Mouse (Mus musculus) spleen, adult 2 months (tissue): ENCODE data around the gene Trim8.

Experiments
- CTCF ChIP-seq: fragments of 200-500 bp; IDR thresholded peaks from 2 replicates; pipeline ENCODE4 v1.5.1; 2011; ENCODE audit warnings: mild to moderate bottlenecking, inconsistent platforms; ENCODE audit not compliant: insufficient read depth, insufficient read length, insufficient replicate concordance; ENCODE audit errors: extremely low read depth
- POLR2A ChIP-seq: fragments of 200-500 bp; IDR thresholded peaks from 2 replicates; pipeline ENCODE4 v1.6.1; 2011; ENCODE audit warnings: low read depth, low read length, inconsistent platforms

- no peak for TF ChIP-seq CTCF
- no peak for TF ChIP-seq POLR2A
These were observed 26.4 kb downstream of the Trim8 start for GRCm38 (mm10) chr19:46527632-46528528.
